ENCODE assay signal across 14 mouse cellular contexts in genomic region chr10:96520995-96521760, GRCm38 (mm10).
A peak's percentile ranks its signal among the peaks of the same experiment; 100 is the strongest.
DNase-seq lines count a peak whose midpoint lies in the region; ATAC-seq lines count a peak whose summit lies in the region.
"Had no signal": no experiment of that assay in that cellular context is flagged by ENCODE, and none has a peak within 500 bp of the region (broad histone marks: within the 10 kb centered on the region; RNA-seq: fewer than 3 reads in every experiment).

No protein-coding gene starts in this region.

- WGBS in midbrain, embryonic 10.5 days, result 82% methylated on average over 8 of the region's 8 CpGs
- WGBS in midbrain, embryonic 14.5 days, result 63% methylated on average over 8 of the region's 8 CpGs
- WGBS in hindbrain, embryonic 13.5 days, result 58% methylated on average over 8 of the region's 8 CpGs
- WGBS in midbrain, embryonic 16.5 days, result 69% methylated on average over 8 of the region's 8 CpGs

- peaks cover 21% of the 10 kb centered on the region for H3K4me1 ChIP-seq in midbrain, embryonic 10.5 days
- H3K4me1 ChIP-seq in midbrain, embryonic 14.5 days (ENCODE audit: control insufficient read depth, insufficient read depth, low read length), result peaks cover 16% of the 10 kb centered on the region; the same call in 1 of the 2 replicates
- peaks cover 13% of the 10 kb centered on the region for H3K4me1 ChIP-seq in hindbrain, embryonic 13.5 days (replicated peaks)
- H3K4me1 ChIP-seq in midbrain, embryonic 16.5 days (ENCODE audit: control insufficient read depth, insufficient read depth, low read length), result peaks cover 11% of the 10 kb centered on the region; the same call in 1 of the 2 replicates
- H3K4me1 ChIP-seq: liver, embryonic 12.5 days had no signal

- 0 out of 2 replicates have a peak, but pooled peaks cover 3% of the 10 kb centered on the region for H3K9me3 ChIP-seq in midbrain, embryonic 10.5 days (replicated peaks)
- H3K9me3 ChIP-seq in midbrain, embryonic 14.5 days (ENCODE audit: control insufficient read depth, low read length), result no peaks in the 10 kb centered on the region
- H3K9me3 ChIP-seq in hindbrain, embryonic 13.5 days, result no peaks in the 10 kb centered on the region
- no peaks in the 10 kb centered on the region for H3K9me3 ChIP-seq in midbrain, embryonic 16.5 days (replicated peaks; ENCODE audit: control insufficient read depth, low read length, poor library complexity, severe bottlenecking)
- H3K9me3 ChIP-seq: liver, embryonic 12.5 days had no signal

- no peak for ATAC-seq in midbrain, embryonic 14.5 days (ENCODE audit: low FRiP score, low TSS enrichment)
- ATAC-seq in hindbrain, embryonic 13.5 days (ENCODE audit: low FRiP score), result peak; percentile 40; the same call in 1 of the 2 replicates
- peak; percentile 33; the same call in 1 of the 2 replicates for ATAC-seq in midbrain, embryonic 16.5 days
- ATAC-seq: inflammation-experienced regulatory T-cells, adult 6 months; liver, embryonic 12.5 days had no signal

- no peaks in the 10 kb centered on the region for H3K36me3 ChIP-seq in midbrain, embryonic 10.5 days
- no peaks in the 10 kb centered on the region for H3K36me3 ChIP-seq in midbrain, embryonic 14.5 days (ENCODE audit: control insufficient read depth, insufficient read depth, low read length)
- H3K36me3 ChIP-seq in hindbrain, embryonic 13.5 days, result no peaks in the 10 kb centered on the region
- no peaks in the 10 kb centered on the region for H3K36me3 ChIP-seq in midbrain, embryonic 16.5 days (ENCODE audit: control insufficient read depth, insufficient read depth, low read length)
- H3K36me3 ChIP-seq: liver, embryonic 12.5 days had no signal

- H3K4me2 ChIP-seq in midbrain, embryonic 14.5 days (ENCODE audit: low read length), result no peak overlapping the region
- no peak overlapping the region for H3K4me2 ChIP-seq in hindbrain, embryonic 13.5 days
- no peak overlapping the region for H3K4me2 ChIP-seq in midbrain, embryonic 16.5 days (ENCODE audit: low read length)
- H3K4me2 ChIP-seq: liver, embryonic 12.5 days had no signal

- intact Hi-C loops in heart, postnatal 10 days (cut with DNase I), result no loop called here
- intact Hi-C loops in left cerebral cortex, postnatal 4 days (cut with DNase I), result no loop called here

- H3K9ac ChIP-seq in midbrain, embryonic 14.5 days (replicated peaks; ENCODE audit: low read length), result no peak overlapping the region
- H3K9ac ChIP-seq in hindbrain, embryonic 13.5 days, result no peak overlapping the region
- no peak overlapping the region for H3K9ac ChIP-seq in midbrain, embryonic 16.5 days (ENCODE audit: low read depth, low read length)
- H3K9ac ChIP-seq: liver, embryonic 12.5 days had no signal

- H3K4me3 ChIP-seq in midbrain, embryonic 10.5 days, result no peak overlapping the region
- H3K4me3 ChIP-seq in midbrain, embryonic 14.5 days (replicated peaks; ENCODE audit: low read depth, low read length), result no peak overlapping the region
- H3K4me3 ChIP-seq in hindbrain, embryonic 13.5 days, result no peak overlapping the region
- no peak overlapping the region for H3K4me3 ChIP-seq in midbrain, embryonic 16.5 days (ENCODE audit: low read depth, low read length)
- H3K4me3 ChIP-seq: liver, embryonic 12.5 days had no signal

- DNase-seq in heart, adult 11 months, result peak; percentile 82
- no peak for DNase-seq in heart, postnatal 10 days
- peak; percentile 22 for DNase-seq in midbrain, embryonic 10.5 days (ENCODE audit: low spot score)
- no peak for DNase-seq in midbrain, embryonic 14.5 days
- no peak for DNase-seq in urinary bladder, postnatal 10 days (ENCODE audit: low spot score)
- DNase-seq in left cerebral cortex, postnatal 4 days, result no peak
- DNase-seq: adrenal gland, postnatal 10 days; kidney, postnatal 36 days; layer of hippocampus, postnatal 36 days; thymus, adult 18-20 months had no signal

- H3K27me3 ChIP-seq in midbrain, embryonic 10.5 days (ENCODE audit: low read depth, poor library complexity, severe bottlenecking), result no peaks in the 10 kb centered on the region
- no peaks in the 10 kb centered on the region for H3K27me3 ChIP-seq in midbrain, embryonic 14.5 days (ENCODE audit: control insufficient read depth, insufficient read depth, low read length)
- H3K27me3 ChIP-seq in hindbrain, embryonic 13.5 days, result no peaks in the 10 kb centered on the region
- H3K27me3 ChIP-seq in midbrain, embryonic 16.5 days (ENCODE audit: control insufficient read depth, insufficient read depth, low read depth, low read length), result no peaks in the 10 kb centered on the region
- H3K27me3 ChIP-seq: liver, embryonic 12.5 days had no signal

- 0 out of 2 replicates have a peak overlapping the region, but pooled peaks have one; percentile 14 for H3K27ac ChIP-seq in midbrain, embryonic 10.5 days (replicated peaks)
- H3K27ac ChIP-seq in midbrain, embryonic 14.5 days (replicated peaks; ENCODE audit: low read depth, low read length), result no peak overlapping the region
- no peak overlapping the region for H3K27ac ChIP-seq in hindbrain, embryonic 13.5 days
- no peak overlapping the region for H3K27ac ChIP-seq in midbrain, embryonic 16.5 days (ENCODE audit: low read length)
- H3K27ac ChIP-seq: liver, embryonic 12.5 days had no signal

Comparison
In these comparisons a context has a peak if more than half of its experiments do, and no peak if none do; other contexts are left out.
1. DNase-seq: peak in heart, adult 11 months (single experiment) and midbrain, embryonic 10.5 days (single experiment); none in heart, postnatal 10 days (0 of 2), midbrain, embryonic 14.5 days (single experiment), urinary bladder, postnatal 10 days (single experiment) and left cerebral cortex, postnatal 4 days (single experiment).